Mouse (Mus musculus) ZHBTc4 (cell line): ENCODE results near the gene Bag1.
A peak's percentile ranks its signal among the peaks of the same experiment; 100 is the strongest.
"Not testable (repeated sequence)": the region's sequence is repeated elsewhere in the genome, so short reads cannot be mapped to it uniquely, and the experiment has no call there.

ENCODE experiments used
- DNase-seq: peaks from one replicate; pipeline ENCODE4 v3.0.0-alpha.2; 2011; ENCODE audit warnings: low read depth, low spot score

Bag1 gene

GRCm38 (mm10) chr4:40936175-40936839, 11.8 kb downstream of the Bag1 start:
- DNase-seq: no peak

- DNase-seq: not testable (repeated sequence)
Observed at GRCm38 (mm10) chr4:40934369-40934768, 13.7 kb downstream of the Bag1 start.

GRCm38 (mm10) chr4:40933694-40934093, 14.4 kb downstream of the Bag1 start:
- DNase-seq: peak; percentile 55

- DNase-seq: no peak
Observed at GRCm38 (mm10) chr4:40929046-40929445, 19.0 kb downstream of the Bag1 start.

GRCm38 (mm10) chr4:40925568-40925967, 22.5 kb downstream of the Bag1 start:
- DNase-seq: no peak

- DNase-seq: peak; percentile 42
Observed at GRCm38 (mm10) chr4:40923087-40923651, 24.9 kb downstream of the Bag1 start.

- no peak for DNase-seq
Observed at GRCm38 (mm10) chr4:40921288-40921687, 26.8 kb downstream of the Bag1 start.

GRCm38 (mm10) chr4:40920576-40920975, 27.5 kb downstream of the Bag1 start:
- DNase-seq: no peak

- DNase-seq: no peak
Observed at GRCm38 (mm10) chr4:40919785-40920184, 28.3 kb downstream of the Bag1 start, which contains the start of gene Spink4. Gene Spink4 (plus strand): TSS chr4:40920052.

- DNase-seq: peak; percentile 77
Observed at GRCm38 (mm10) chr4:40916592-40917155, 31.4 kb downstream of the Bag1 start.

GRCm38 (mm10) chr4:40915947-40916346, 32.1 kb downstream of the Bag1 start:
- DNase-seq: no peak

- no peak for DNase-seq
Observed at GRCm38 (mm10) chr4:40914287-40914867, 33.7 kb downstream of the Bag1 start.

- DNase-seq: peak; percentile 50
Observed at GRCm38 (mm10) chr4:40908261-40908969, 39.7 kb downstream of the Bag1 start.

- no peak for DNase-seq
Observed at GRCm38 (mm10) chr4:40906298-40906697, 41.8 kb downstream of the Bag1 start.

- no peak for DNase-seq
Observed at GRCm38 (mm10) chr4:40900612-40901011, 47.5 kb downstream of the Bag1 start.

- DNase-seq: no peak
Observed at GRCm38 (mm10) chr4:40900071-40900470, 48.0 kb downstream of the Bag1 start.

GRCm38 (mm10) chr4:40899264-40899663, 48.8 kb downstream of the Bag1 start:
- peak; percentile 38 for DNase-seq

- peak; percentile 76 for DNase-seq
Observed at GRCm38 (mm10) chr4:40898476-40899044, 49.5 kb downstream of the Bag1 start.

GRCm38 (mm10) chr4:40895646-40896045, 52.4 kb downstream of the Bag1 start:
- peak; percentile 65 for DNase-seq

- no peak for DNase-seq
Observed at GRCm38 (mm10) chr4:40895118-40895517, 53.0 kb downstream of the Bag1 start.

GRCm38 (mm10) chr4:40891206-40891605, 56.9 kb downstream of the Bag1 start:
- no peak for DNase-seq

GRCm38 (mm10) chr4:40889983-40890382, 58.1 kb downstream of the Bag1 start:
- DNase-seq: no peak
